Mouse (Mus musculus) thymus, postnatal 10 days (tissue): Measurements from ENCODE around the gene Fgf4.
"Not testable (repeated sequence)": the region's sequence is repeated elsewhere in the genome, so short reads cannot be mapped to it uniquely, and the experiment has no call there.

Source experiments
- DNase-seq, 2 experiments: peaks; one replicate each; pipeline ENCODE4 v3.0.0; 2021; ENCODE audit warnings: low spot score in 2 of 2

Fgf4 gene

GRCm38 (mm10) chr7:144867161-144867560 lies 20.0 kb downstream of the Fgf4 start:
- DNase-seq: no peak

DNA sequence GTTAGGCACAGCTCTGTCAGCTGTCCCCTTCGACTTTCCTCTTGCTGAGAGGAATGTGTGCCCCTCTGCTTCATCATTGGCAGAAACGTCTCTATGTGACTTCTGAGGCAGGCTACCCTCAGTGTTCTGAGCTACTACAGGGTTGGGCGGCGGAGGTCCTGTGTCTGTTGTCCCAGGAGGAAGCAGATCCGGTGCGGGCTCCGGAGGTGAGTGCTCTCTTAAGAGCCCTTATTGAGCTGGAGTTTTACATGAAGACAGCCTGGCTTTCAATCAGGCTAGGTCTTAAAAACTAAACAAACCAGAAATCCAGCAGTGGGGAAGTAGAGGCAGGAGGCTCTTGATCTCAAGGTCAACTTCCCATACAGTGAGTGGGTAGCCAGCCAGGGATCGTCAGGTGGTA lies 20.4 kb downstream of the Fgf4 start:
- DNase-seq: no peak

DNA sequence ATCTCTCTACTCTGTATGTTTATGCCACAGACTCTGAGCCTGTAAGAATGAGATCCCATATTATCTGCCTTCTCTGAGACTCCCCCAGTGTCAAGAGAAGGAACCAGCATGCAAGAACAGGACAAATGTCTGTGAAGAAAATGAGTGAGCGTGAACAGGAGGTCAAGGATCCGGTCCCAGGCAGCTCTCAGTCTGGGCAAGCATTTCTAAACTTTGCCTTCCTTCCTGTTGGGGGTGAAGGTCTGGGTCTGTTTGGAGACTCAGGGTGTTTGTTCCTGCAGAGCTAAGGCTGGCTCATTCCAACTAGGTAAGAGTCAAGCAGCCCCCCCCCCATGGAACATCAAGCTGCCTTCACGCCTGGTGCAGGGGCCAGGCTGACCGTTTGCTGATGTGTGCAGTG lies 25.3 kb downstream of the Fgf4 start:
- no peak for DNase-seq

DNA sequence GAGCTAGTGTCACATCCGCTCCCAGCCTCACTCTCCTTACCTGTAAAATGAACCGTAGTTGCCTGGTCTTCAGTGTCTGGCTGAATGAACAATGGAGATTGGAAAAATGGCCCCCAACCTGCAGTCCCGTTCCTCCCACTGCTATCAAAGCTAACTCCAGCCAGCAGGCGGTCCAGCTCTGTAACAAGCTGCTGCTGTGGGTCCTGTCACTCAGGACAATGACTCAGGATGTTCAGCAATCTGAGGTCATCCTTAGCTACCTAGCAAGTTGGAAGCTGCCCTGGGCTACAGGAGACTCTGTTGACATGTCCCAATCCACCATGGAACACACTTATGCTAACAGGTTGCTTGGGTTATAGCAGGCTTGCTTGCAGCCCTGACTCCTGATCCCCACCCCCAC lies 26.0 kb downstream of the Fgf4 start:
- no peak for DNase-seq

GRCm38 (mm10) chr7:144874226-144874625 lies 27.1 kb downstream of the Fgf4 start:
- no peak for DNase-seq

DNA sequence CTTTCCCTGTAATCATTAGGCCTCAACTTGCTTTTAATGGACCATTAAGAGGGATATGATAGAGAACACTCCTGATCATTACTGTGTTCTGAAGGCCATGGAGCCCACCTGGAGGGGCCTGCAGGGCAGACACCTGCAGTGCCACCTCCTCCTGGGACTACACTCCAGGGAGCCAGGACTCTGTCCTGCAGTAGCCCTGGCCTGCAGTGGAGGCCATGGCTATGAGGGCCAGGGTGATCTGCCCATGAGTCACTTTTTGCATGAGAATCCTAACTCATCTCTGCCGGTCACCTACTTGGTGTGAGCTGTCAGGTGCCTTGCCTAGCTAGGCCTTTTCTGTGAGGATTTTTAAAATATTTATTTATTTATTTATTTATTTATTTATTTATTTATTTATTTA lies 31.2 kb downstream of the Fgf4 start:
- no peak for DNase-seq

DNA sequence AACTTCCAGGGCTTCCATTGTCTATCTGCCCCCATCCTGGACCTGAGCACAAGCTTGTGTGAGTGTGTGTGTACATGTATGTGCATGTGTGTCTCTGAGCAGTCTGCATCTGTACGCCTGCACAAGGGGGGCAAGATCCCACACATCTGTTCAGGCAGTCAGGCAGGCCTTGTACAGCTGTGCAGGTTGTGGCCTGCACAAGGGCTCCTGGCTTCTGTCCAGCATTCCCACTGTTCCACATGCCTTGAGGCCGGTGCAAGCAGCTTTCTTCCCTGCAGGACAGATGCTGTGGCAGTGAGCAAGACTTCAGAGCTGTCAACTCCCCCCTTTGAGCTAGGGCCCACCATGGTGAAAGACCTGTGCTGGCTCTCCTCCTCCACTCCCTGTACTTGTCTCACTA lies 35.9 kb downstream of the Fgf4 start:
- no peak for DNase-seq

GRCm38 (mm10) chr7:144887672-144888071 lies 40.5 kb downstream of the Fgf4 start:
- no peak for DNase-seq

- no peak for DNase-seq
Observed at GRCm38 (mm10) chr7:144888564-144889299, 41.6 kb downstream of the Fgf4 start.

DNA sequence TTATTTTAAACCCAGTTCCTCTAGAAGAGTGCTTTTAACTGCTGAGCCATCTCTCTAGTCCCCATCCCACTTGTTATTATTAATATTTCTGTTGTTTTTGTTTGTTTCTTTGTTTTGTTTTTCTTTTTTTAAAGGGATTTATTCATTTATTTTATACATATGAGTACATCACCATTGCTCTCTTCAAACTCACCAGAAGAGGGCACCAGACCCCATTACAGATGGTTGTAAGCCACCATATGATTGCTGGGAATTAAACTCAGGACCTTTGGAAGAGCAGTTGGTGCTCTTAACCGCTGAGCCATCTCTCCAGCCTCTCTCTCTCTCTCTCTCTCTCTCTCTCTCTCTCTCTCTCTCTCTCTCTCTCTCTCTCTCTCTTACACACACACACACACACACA lies 43.5 kb downstream of the Fgf4 start:
- not testable (repeated sequence) for DNase-seq

- DNase-seq: no peak
Observed at GRCm38 (mm10) chr7:144891863-144892262, 44.7 kb downstream of the Fgf4 start.

- no peak for DNase-seq
Observed at GRCm38 (mm10) chr7:144892322-144892721, 45.2 kb downstream of the Fgf4 start.

- peak in 1 of 2 experiments; percentile 11 for DNase-seq
Observed at GRCm38 (mm10) chr7:144894191-144894590, 47.0 kb downstream of the Fgf4 start.

DNA sequence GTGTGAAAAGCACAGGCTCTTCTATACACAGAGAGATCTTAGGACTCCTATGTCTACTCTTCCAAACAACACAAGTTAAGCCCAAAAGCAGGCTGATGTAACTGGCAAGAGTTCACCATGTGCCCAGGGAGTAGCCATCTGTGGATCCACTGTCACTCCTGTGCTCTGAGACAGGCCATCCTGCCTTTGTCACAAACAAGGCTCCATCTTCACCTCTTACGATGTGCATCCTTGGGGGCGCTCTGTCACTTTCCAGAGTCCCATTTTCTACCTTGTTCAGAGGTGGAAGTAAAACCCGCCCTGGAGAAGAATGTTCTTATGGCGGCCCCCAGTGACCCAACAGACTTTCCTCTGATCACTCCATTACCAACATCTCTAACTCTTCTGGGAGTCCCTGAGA lies 47.5 kb downstream of the Fgf4 start:
- no peak for DNase-seq

DNA sequence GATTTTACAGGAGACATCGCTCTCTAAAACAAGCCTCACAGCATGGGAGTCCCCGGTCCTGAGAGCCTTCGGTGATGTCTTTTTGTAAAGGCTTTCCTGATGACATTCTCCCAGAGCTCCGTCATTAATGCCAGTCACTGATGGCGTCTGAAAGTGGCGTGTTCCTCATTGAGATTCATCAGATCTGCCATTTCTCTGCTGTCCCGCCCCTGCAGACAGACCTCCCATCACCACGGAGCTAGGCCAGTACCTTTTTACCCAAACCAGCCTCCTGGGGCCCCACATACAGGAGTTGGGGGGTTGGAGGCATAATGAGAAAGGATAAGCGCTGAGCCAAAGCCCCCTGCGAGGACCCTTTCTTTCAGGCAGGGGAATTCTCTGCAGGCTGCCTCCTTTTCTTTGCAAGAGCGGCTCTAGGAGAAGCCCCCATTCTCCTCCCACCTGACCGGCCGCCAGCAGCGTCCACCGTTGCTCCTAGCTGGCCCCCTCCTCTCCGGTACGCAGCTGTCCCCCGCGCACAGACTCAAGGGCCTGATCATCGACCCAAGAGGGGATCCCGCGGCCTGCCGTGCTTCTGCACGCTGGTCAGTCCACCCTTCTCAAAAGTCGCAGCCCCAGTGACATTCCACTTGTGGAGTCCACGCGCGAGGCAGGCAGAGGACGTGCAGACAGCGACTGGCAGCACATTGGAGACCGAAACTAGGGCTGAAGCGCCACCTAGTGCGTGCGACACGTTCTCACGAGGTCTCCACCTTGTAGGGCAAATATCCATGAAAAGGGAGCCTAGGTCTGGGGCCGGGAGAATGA lies 48.3 kb downstream of the Fgf4 start:
- peak; percentile 13 to 60 for DNase-seq

- DNase-seq: no peak
Observed at GRCm38 (mm10) chr7:144896294-144897218, 49.4 kb downstream of the Fgf4 start, which contains the start of gene Fgf15. TSS of gene Fgf15 (plus strand) at chr7:144896531.

DNA sequence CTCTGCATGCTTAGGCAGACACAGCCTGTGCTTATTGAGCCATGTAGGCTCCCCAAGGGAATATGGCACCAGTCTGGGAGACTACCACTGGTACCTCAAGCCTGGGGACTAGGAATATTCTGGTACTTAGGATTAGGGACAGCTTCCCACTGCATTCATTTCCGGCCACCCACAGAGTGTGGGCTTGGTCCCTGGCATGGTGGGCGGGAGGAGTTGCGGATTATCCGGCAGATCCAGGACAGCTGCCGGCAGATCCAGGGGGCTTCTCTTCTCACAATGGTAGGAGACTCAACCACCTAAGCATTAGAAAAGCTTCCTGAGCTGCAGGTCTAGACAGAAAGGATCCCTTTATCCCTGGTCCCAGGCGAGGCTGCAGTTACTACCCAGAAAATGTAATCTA lies 51.3 kb downstream of the Fgf4 start:
- DNase-seq: no peak

DNA sequence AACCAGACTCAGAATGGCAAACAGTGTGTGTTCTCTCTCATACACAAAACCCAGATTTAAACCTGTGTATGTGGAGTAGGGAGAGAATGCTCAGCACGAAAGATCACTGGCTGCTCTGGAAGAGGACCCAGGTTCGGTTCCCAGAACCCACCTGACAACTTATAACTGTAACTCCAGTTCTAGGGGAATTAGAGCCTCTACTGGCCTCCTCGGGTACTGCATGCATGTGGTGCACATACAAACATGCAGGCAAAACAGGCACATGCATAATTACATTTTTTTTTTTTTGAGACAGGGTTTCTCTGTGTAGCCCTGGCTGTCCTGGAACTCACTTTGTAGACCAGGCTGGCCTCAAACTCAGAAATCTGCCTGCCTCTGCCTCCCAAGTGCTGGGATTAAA lies 58.3 kb downstream of the Fgf4 start:
- not testable (repeated sequence) for DNase-seq

- DNase-seq: peak in 1 of 2 experiments; percentile 64
Observed at GRCm38 (mm10) chr7:144906708-144907397, 59.7 kb downstream of the Fgf4 start.

DNA sequence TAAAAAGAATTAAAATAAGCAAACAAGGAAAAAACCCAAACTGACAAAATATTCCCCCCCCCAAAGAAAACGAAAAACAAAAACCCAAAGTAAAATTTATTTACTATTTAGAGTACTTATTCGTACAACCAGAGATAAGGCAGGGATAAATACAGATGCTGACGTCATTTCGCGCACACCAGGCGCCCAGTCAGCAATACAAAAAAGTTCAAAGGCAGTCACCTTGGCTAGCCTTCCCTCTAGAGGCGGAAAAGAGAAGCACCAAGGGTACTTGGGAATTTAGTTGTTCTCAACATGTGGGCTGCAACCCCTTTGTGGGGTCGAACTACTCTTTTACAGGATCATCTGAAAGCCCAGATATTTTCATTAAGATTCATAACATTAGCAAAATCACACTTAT lies 60.6 kb downstream of the Fgf4 start:
- DNase-seq: no peak

DNA sequence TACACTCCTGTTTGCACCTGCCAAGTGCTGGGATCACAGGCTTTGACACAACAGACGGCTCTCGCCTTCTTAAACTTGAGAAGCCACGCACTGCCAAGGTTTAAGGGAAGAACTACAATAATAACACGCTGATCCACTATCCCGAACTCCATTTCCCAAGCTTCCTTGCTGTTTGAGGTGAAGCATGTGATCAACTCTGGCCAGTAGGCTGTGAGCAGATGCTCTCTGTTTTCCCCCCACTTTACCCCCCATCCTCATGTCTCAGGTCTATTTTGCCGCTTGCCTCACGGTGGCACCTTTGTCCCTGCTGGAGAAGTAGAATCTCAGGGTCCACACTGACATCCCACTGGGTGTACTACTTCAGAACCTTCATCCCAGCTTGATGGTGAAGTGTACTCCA lies 61.5 kb downstream of the Fgf4 start:
- no peak for DNase-seq
